Mouse (Mus musculus) myocyte (in vitro differentiated cells): ENCODE measurements around the gene Olfr508. TPM values are rescaled to one million over a fixed set of nuclear protein-coding genes. Genes with fewer than 3 reads are reported as not detected.

Experiments used
- H3K27me3 ChIP-seq: one replicate; pipeline ENCODE4 v1.6.1; 2011; ENCODE audit not compliant: control insufficient read depth, insufficient read depth, insufficient read length
- H3K36me3 ChIP-seq: one replicate; pipeline ENCODE4 v1.6.1; 2011; ENCODE audit not compliant: control insufficient read depth, insufficient read depth
- H3K4me2 ChIP-seq: one replicate; pipeline ENCODE4 v1.6.1; 2011; ENCODE audit warnings: low read depth, control low read depth
- H3K4me3 ChIP-seq: one replicate; pipeline ENCODE4 v1.5.1; 2011; ENCODE audit warnings: mild to moderate bottlenecking, control low read depth, moderate library complexity
- H3K79me2 ChIP-seq: one replicate; pipeline ENCODE4 v1.6.1; 2011; ENCODE audit not compliant: control insufficient read depth, insufficient read depth
- H3ac ChIP-seq: one replicate; pipeline ENCODE4 v1.6.1; 2011; ENCODE audit not compliant: control insufficient read depth, insufficient read length
- CEBPB ChIP-seq: IDR thresholded peaks from 2 replicates; pipeline ENCODE4 v1.6.1; 2011; ENCODE audit warnings: mild to moderate bottlenecking, moderate library complexity; ENCODE audit not compliant: poor library complexity, insufficient read depth, severe bottlenecking
- E2F4 ChIP-seq: IDR thresholded peaks from one replicate; pipeline ENCODE4 v1.6.1; 2011; ENCODE audit warnings: mild to moderate bottlenecking, control low read depth, moderate library complexity; ENCODE audit not compliant: insufficient read depth
- MAX ChIP-seq: IDR thresholded peaks from one replicate; pipeline ENCODE4 v1.6.1; 2011; ENCODE audit warnings: low read depth, mild to moderate bottlenecking, control low read depth
- MYOD1 ChIP-seq, 3 experiments: IDR thresholded peaks; one replicate each; pipeline ENCODE4 v1.6.1; 2011; ENCODE audit warnings: control low read depth in 2 of 3, low read depth in 2 of 3, mild to moderate bottlenecking in 2 of 3, moderate library complexity in 1 of 3; ENCODE audit not compliant: insufficient read length in 2 of 3, control insufficient read depth in 1 of 3
- MYOG ChIP-seq, 3 experiments: IDR thresholded peaks; one replicate each; pipeline ENCODE4 v1.6.1; 2011; ENCODE audit warnings: control low read depth in 2 of 3, low read depth in 2 of 3, mild to moderate bottlenecking in 2 of 3; ENCODE audit not compliant: insufficient read length in 2 of 3, control insufficient read depth in 1 of 3, insufficient read depth in 1 of 3
- POLR2A ChIP-seq: IDR thresholded peaks from one replicate; pipeline ENCODE4 v1.6.1; 2011; ENCODE audit warnings: low read depth, mild to moderate bottlenecking, control low read depth, moderate library complexity; ENCODE audit not compliant: insufficient read length
- POLR2AphosphoS2 ChIP-seq: IDR thresholded peaks from one replicate; pipeline ENCODE4 v1.6.1; 2011; ENCODE audit warnings: low read depth, control low read depth; ENCODE audit not compliant: insufficient read length
- REST ChIP-seq: IDR thresholded peaks from one replicate; pipeline ENCODE4 v1.6.1; 2011; ENCODE audit warnings: mild to moderate bottlenecking, control low read depth, moderate library complexity; ENCODE audit not compliant: insufficient read depth, insufficient read length
- SRF ChIP-seq: IDR thresholded peaks from one replicate; pipeline ENCODE4 v1.6.1; 2011; ENCODE audit warnings: low read depth; ENCODE audit not compliant: control insufficient read depth, insufficient read length
- TCF12 ChIP-seq: IDR thresholded peaks from one replicate; pipeline ENCODE4 v1.6.1; 2011; ENCODE audit warnings: mild to moderate bottlenecking, control low read depth; ENCODE audit not compliant: poor library complexity, insufficient read depth, severe bottlenecking
- TCF3 ChIP-seq: IDR thresholded peaks from one replicate; pipeline ENCODE4 v1.6.1; 2011; ENCODE audit warnings: low read depth, control low read depth; ENCODE audit not compliant: insufficient read length
- USF1 ChIP-seq: IDR thresholded peaks from one replicate; pipeline ENCODE4 v1.6.1; 2011; ENCODE audit warnings: low read depth, mild to moderate bottlenecking, control low read depth, moderate library complexity
- polyA plus RNA-seq: library from polyadenylated mRNA; unstranded; fragments of >200 nt; fragmentation: generic; extraction: Trizol; gene quantifications from one replicate; pipeline ENCODE4 v1.2.1, GENCODE M21; 2012; ENCODE audit warnings: missing spikeins

The Olfr508 gene
- polyA plus RNA-seq, 1 experiment: not detected

DNA sequence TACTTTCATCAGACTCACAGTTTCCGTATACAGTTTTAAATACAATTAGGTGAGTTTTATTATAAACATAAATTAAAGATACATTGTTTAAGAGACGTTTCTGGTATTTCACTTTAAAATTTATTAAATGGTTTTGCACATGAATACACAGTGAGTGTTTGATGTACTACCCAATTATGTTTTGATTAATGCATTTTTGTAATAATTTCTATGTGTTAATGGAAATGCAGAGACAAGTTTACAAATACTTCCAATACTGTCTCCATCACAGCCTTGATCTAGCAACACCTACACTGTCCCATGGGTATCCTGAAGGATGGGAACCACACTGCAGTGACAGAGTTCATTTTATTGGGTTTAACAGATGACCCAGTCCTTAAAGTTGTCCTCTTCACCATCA lies 8.3 kb upstream of the Olfr508 start, which contains the start of gene Olfr507:
TSS of gene Olfr507 (plus strand) at position 301 of the 400 bp plus-strand sequence.
- H3K36me3 ChIP-seq: no peaks in the 10 kb centered on the region
- TF ChIP-seq MYOG (IDR thresholded peaks at IDR 0.05; ENCODE audit: control insufficient read depth in 1 of 3, insufficient read depth in 1 of 3, insufficient read length in 2 of 3, low read depth in 2 of 3): no peak
- TF ChIP-seq MAX: no peak
- TF ChIP-seq TCF3: no peak
- no peak for TF ChIP-seq CEBPB
- TF ChIP-seq MYOD1 (IDR thresholded peaks at IDR 0.05; ENCODE audit: control insufficient read depth in 1 of 3, insufficient read length in 2 of 3, low read depth in 2 of 3): no peak
- no peak for TF ChIP-seq E2F4
- no peak for TF ChIP-seq POLR2A
- no peak for TF ChIP-seq SRF
- no peak for TF ChIP-seq TCF12
- no peak for TF ChIP-seq POLR2AphosphoS2
- no peak for TF ChIP-seq USF1
- no peak for TF ChIP-seq REST
- H3K27me3 ChIP-seq: no peaks in the 10 kb centered on the region

GRCm38 (mm10) chr7:108651806-108652205 lies 22.0 kb downstream of the Olfr508 start, which contains the start of gene Olfr509:
TSS of gene Olfr509 (minus strand) at chr7:108651906.
- no peaks in the 10 kb centered on the region for H3K27me3 ChIP-seq
- H3K4me3 ChIP-seq: no peak within 1 kb of the TSS
- H3K4me2 ChIP-seq: no peak within 1 kb of the TSS
- no peaks in the 10 kb centered on the region for H3K36me3 ChIP-seq
- TF ChIP-seq TCF3 (no peak), MYOD1 (IDR thresholded peaks at IDR 0.05; ENCODE audit: control insufficient read depth in 1 of 3, insufficient read length in 2 of 3, low read depth in 2 of 3) (no peak), REST (no peak), SRF (no peak), CEBPB (no peak), E2F4 (no peak), POLR2A (no peak), POLR2AphosphoS2 (no peak), TCF12 (no peak), MYOG (IDR thresholded peaks at IDR 0.05; ENCODE audit: control insufficient read depth in 1 of 3, insufficient read depth in 1 of 3, insufficient read length in 2 of 3, low read depth in 2 of 3) (no peak), MAX (no peak), USF1 (no peak)
- no peak within 1 kb of the TSS for H3ac ChIP-seq
- H3K79me2 ChIP-seq: no peaks in the 10 kb centered on the region

More for the DNA sequence above, 8.3 kb upstream of the Olfr508 start, which contains the start of gene Olfr507:
- Histone ChIP-seq H3K79me2 (no peaks in the 10 kb centered on the region), H3K4me2 (no peak within 1 kb of the TSS), H3K4me3 (no peak within 1 kb of the TSS), H3ac (no peak within 1 kb of the TSS)

DNA sequence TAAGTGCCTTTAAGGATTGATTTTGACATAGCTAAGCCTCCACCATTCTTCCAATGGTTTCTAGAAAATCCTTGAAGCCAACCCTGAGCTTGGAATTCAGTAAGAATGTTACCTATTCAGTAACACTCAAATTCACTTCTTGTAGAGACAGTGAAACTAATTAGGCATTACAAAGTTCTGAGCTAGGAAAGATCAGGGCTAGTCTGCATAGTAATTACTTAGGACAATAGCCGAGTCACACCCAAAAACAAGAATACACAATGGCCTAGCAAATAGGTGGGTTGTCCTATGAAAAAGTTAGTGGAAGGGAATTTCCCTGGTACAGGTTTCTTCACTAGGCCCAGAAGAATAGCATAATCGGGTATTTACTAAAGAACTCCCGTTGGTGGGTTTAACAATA lies 32.6 kb downstream of the Olfr508 start:
- Histone ChIP-seq H3K27me3 (no peaks in the 10 kb centered on the region), H3K4me2 (no peak overlapping the region), H3K4me3 (no peak overlapping the region), H3ac (no peak overlapping the region), H3K79me2 (no peaks in the 10 kb centered on the region), H3K36me3 (no peaks in the 10 kb centered on the region)
- TF ChIP-seq POLR2AphosphoS2 (no peak), SRF (no peak), POLR2A (no peak), E2F4 (no peak)

GRCm38 (mm10) chr7:108666118-108666517 lies 36.3 kb downstream of the Olfr508 start, which contains the start of gene Olfr510:
TSS of gene Olfr510 (plus strand) at chr7:108666418.
- no peak for TF ChIP-seq MYOG (IDR thresholded peaks at IDR 0.05; ENCODE audit: control insufficient read depth in 1 of 3, insufficient read depth in 1 of 3, insufficient read length in 2 of 3, low read depth in 2 of 3)
- TF ChIP-seq E2F4: no peak
- no peak for TF ChIP-seq TCF12
- TF ChIP-seq USF1: no peak
- no peak for TF ChIP-seq POLR2A
- TF ChIP-seq MAX: no peak
- no peaks in the 10 kb centered on the region for H3K27me3 ChIP-seq
- H3K4me2 ChIP-seq: no peak within 1 kb of the TSS

GRCm38 (mm10) chr7:108671058-108671457 lies 41.3 kb downstream of the Olfr508 start:
- H3ac ChIP-seq: no peak overlapping the region
- H3K27me3 ChIP-seq: no peaks in the 10 kb centered on the region
- H3K4me3 ChIP-seq: no peak overlapping the region
- no peaks in the 10 kb centered on the region for H3K36me3 ChIP-seq
- H3K4me2 ChIP-seq: no peak overlapping the region
- H3K79me2 ChIP-seq: no peaks in the 10 kb centered on the region
- TF ChIP-seq TCF3 (no peak), REST (no peak), SRF (no peak), CEBPB (no peak), MYOG (IDR thresholded peaks at IDR 0.05; ENCODE audit: control insufficient read depth in 1 of 3, insufficient read depth in 1 of 3, insufficient read length in 2 of 3, low read depth in 2 of 3) (no peak), POLR2AphosphoS2 (no peak), POLR2A (no peak), USF1 (no peak), MYOD1 (IDR thresholded peaks at IDR 0.05; ENCODE audit: control insufficient read depth in 1 of 3, insufficient read length in 2 of 3, low read depth in 2 of 3) (no peak), E2F4 (no peak), TCF12 (no peak)

More at GRCm38 (mm10) chr7:108666118-108666517, 36.3 kb downstream of the Olfr508 start, which contains the start of gene Olfr510:
- no peaks in the 10 kb centered on the region for H3K79me2 ChIP-seq
- no peak within 1 kb of the TSS for H3K4me3 ChIP-seq
- no peaks in the 10 kb centered on the region for H3K36me3 ChIP-seq
- H3ac ChIP-seq: no peak within 1 kb of the TSS
